Mouse (Mus musculus): Measurements from ENCODE around the gene Gcnt2. TPM values are rescaled to one million over a fixed set of nuclear protein-coding genes. Genes with fewer than 3 reads are reported as not detected.
A peak's percentile ranks its signal among the peaks of the same experiment; 100 is the strongest.
"Not testable (repeated sequence)": the region's sequence is repeated elsewhere in the genome, so short reads cannot be mapped to it uniquely, and the experiment has no call there.

Gcnt2 gene
- polyA plus RNA-seq, 1 experiment from 2014 or later: 9.4 TPM

DNA sequence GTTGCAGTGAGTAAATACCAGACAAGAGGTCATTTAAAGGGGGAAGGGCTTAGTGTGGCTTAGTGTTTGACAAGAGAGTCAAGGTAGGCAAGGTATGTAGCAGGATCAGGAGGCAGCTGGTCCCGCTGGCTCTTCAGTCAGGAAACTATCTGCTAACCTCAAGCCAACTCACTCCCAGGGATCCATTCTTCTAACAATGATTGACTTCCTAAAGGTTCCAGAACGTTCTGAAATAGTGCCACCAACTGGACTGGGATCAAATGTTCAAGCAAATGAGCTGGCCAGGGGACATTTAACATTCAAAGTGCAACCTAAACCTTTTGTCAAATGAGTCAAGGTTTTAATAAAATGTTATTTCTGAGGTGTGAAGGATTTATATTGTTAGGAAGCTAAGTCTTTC is 119.8 kb downstream of the Gcnt2 start:
- H3K4me1 ChIP-seq (ENCODE audit: control insufficient read depth, insufficient read depth, low read length): 0 out of 2 replicates have a peak, but pooled peaks cover 7% of the 10 kb centered on the region
- 43% methylated on average over 2 of the region's 2 CpGs for WGBS
- no peak overlapping the region for H3K4me3 ChIP-seq (replicated peaks; ENCODE audit: low read length)
- no peak overlapping the region for H3K4me2 ChIP-seq (ENCODE audit: low read depth, low read length)
- no peaks in the 10 kb centered on the region for H3K9me3 ChIP-seq (replicated peaks; ENCODE audit: control insufficient read depth, low read length)
- no peak overlapping the region for H3K9ac ChIP-seq (ENCODE audit: low read length)
- H3K27me3 ChIP-seq (ENCODE audit: control insufficient read depth, insufficient read depth, low read length): no peaks in the 10 kb centered on the region
- no peak for ATAC-seq (ENCODE audit: insufficient read depth, low FRiP score)
- no peaks in the 10 kb centered on the region for H3K36me3 ChIP-seq (ENCODE audit: control insufficient read depth, insufficient read depth, low read length)
- peak overlapping the region; percentile 35; the same call in 1 of the 2 replicates for H3K27ac ChIP-seq (ENCODE audit: low read length)

DNA sequence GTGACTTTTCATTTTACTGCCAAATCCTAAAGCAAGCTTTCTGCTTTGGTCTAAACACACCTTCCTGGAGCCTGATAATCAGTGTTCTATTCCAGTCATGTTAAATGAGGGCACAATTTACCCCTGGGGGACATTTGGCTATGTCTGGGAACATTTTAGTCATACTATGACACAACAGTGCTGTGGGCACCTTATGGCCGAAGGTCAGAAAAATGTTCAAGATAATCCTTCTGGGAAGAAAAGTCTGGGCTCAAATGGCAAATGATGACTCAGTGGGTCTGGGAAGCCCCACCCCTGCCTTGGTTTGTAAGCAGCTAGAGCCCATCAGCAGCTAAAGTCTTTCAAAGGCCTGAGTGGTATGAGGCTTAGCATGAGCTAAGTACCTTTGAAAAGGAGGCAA is 123.2 kb downstream of the Gcnt2 start:
- 70% methylated on average over 1 of the region's 1 CpGs for WGBS
- Histone ChIP-seq H3K27me3 (ENCODE audit: control insufficient read depth, insufficient read depth, low read length) (no peaks in the 10 kb centered on the region), H3K9ac (ENCODE audit: low read length) (no peak overlapping the region), H3K4me3 (replicated peaks; ENCODE audit: low read length) (no peak overlapping the region), H3K27ac (ENCODE audit: low read length) (no peak overlapping the region), H3K9me3 (replicated peaks; ENCODE audit: control insufficient read depth, low read length) (no peaks in the 10 kb centered on the region), H3K4me2 (ENCODE audit: low read depth, low read length) (no peak overlapping the region), H3K36me3 (ENCODE audit: control insufficient read depth, insufficient read depth, low read length) (no peaks in the 10 kb centered on the region), H3K4me1 (ENCODE audit: control insufficient read depth, insufficient read depth, low read length) (0 out of 2 replicates have a peak, but pooled peaks cover 7% of the 10 kb centered on the region)
- ATAC-seq (ENCODE audit: insufficient read depth, low FRiP score): no peak

DNA sequence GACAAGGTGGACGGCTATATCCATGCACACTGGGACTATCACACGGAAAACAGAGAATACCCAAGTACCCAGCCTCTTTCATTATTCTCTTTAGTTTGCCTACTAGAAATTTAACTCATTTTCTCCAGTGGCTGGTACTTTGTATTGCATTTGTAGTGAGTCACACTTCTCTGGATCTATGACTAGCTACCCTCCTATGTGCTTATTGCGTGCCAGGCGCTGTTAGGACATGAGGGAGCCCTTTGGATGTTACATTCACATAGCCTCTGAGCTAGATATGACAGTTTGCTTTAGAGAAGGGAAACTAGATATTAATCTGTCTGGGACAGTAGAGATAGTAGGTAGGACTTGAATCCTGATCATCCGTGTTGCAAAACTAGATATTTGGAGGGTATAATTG is 126.5 kb downstream of the Gcnt2 start:
- Histone ChIP-seq H3K9me3 (replicated peaks; ENCODE audit: control insufficient read depth, low read length) (no peaks in the 10 kb centered on the region), H3K4me3 (replicated peaks; ENCODE audit: low read length) (no peak overlapping the region), H3K27me3 (ENCODE audit: control insufficient read depth, insufficient read depth, low read length) (no peaks in the 10 kb centered on the region), H3K9ac (ENCODE audit: low read length) (no peak overlapping the region), H3K4me1 (ENCODE audit: control insufficient read depth, insufficient read depth, low read length) (no peaks in the 10 kb centered on the region), H3K4me2 (ENCODE audit: low read depth, low read length) (no peak overlapping the region), H3K36me3 (ENCODE audit: control insufficient read depth, insufficient read depth, low read length) (no peaks in the 10 kb centered on the region), H3K27ac (ENCODE audit: low read length) (no peak overlapping the region)
- 89% methylated on average over 5 of the region's 5 CpGs for WGBS
- ATAC-seq (ENCODE audit: insufficient read depth, low FRiP score): no peak

DNA sequence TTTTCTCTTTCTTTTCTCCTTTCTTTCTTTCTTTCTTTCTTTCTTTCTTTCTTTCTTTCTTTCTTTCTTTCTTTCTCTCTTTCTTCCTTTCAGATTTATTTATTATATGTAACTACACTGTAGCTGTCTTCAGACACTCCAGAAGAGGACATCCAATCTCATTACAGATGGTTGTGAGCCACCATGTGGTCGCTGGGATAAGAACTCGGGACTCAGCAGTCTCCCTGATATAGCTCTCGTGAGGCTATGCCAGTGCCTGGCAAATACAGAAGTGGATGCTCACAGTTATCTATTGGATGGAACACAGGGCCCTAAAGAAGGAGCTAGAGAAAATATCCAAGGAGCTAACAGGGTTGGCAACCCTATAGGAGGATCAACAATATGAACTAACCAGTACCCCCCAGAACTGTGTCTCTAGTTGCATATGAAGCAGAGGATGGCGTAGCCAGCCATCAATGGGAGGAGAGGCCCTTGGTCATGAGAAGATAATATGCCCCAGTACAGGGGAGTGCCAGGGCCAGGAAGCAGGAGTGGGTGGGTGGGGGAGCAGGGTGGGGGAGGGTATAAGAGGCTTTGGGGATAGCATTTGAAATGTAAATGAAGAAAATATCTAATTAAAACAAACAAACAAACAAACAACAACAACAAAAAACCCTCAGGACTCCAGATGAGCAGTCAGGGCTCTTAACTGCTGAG is 128.2 kb downstream of the Gcnt2 start:
- not testable (repeated sequence) for H3K27me3 ChIP-seq (ENCODE audit: control insufficient read depth, insufficient read depth, low read length); H3K9me3 ChIP-seq (replicated peaks; ENCODE audit: control insufficient read depth, low read length); H3K27ac ChIP-seq (ENCODE audit: low read length); H3K4me3 ChIP-seq (replicated peaks; ENCODE audit: low read length); ATAC-seq (ENCODE audit: insufficient read depth, low FRiP score); H3K36me3 ChIP-seq (ENCODE audit: control insufficient read depth, insufficient read depth, low read length); H3K4me1 ChIP-seq (ENCODE audit: control insufficient read depth, insufficient read depth, low read length); H3K4me2 ChIP-seq (ENCODE audit: low read depth, low read length); H3K9ac ChIP-seq (ENCODE audit: low read length)
- 72% methylated on average over 4 of the region's 4 CpGs for WGBS

DNA sequence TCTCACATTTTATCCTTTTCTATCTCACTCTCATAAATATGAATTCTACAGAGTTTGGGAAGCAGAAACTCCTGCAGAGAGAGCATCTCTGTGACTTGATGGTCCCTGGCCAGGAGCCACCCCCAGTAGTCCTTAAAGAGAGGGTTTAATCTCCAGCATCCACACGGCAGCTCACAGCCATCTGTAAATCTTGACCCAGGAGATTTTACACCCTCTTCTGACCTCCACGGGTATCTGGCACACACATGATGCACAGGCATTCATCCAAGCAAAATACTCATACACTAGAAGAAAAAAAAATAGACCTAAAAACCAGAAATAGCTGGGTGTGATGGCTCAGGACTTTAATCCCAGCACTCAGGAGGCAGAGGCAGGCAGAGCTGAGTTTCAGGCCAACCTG is 128.9 kb downstream of the Gcnt2 start:
- WGBS: 72% methylated on average over 2 of the region's 2 CpGs
- Histone ChIP-seq H3K36me3 (ENCODE audit: control insufficient read depth, insufficient read depth, low read length) (no peaks in the 10 kb centered on the region), H3K4me2 (ENCODE audit: low read depth, low read length) (no peak overlapping the region), H3K4me3 (replicated peaks; ENCODE audit: low read length) (no peak overlapping the region), H3K27ac (ENCODE audit: low read length) (no peak overlapping the region), H3K27me3 (ENCODE audit: control insufficient read depth, insufficient read depth, low read length) (no peaks in the 10 kb centered on the region), H3K9ac (ENCODE audit: low read length) (no peak overlapping the region), H3K9me3 (replicated peaks; ENCODE audit: control insufficient read depth, low read length) (no peaks in the 10 kb centered on the region), H3K4me1 (ENCODE audit: control insufficient read depth, insufficient read depth, low read length) (no peaks in the 10 kb centered on the region)
- no peak for ATAC-seq (ENCODE audit: insufficient read depth, low FRiP score)

- H3K27me3 ChIP-seq (ENCODE audit: control insufficient read depth, insufficient read depth, low read length): no peaks in the 10 kb centered on the region
- H3K4me1 ChIP-seq (ENCODE audit: control insufficient read depth, insufficient read depth, low read length): peaks cover 9% of the 10 kb centered on the region
- H3K36me3 ChIP-seq (ENCODE audit: control insufficient read depth, insufficient read depth, low read length): no peaks in the 10 kb centered on the region
- 3% methylated on average over 8 of the region's 8 CpGs for WGBS
- H3K9me3 ChIP-seq (replicated peaks; ENCODE audit: control insufficient read depth, low read length): no peaks in the 10 kb centered on the region
- H3K9ac ChIP-seq (ENCODE audit: low read length): peak overlapping the region; percentile 32; the same call in 1 of the 2 replicates
- ATAC-seq (ENCODE audit: insufficient read depth, low FRiP score): 0 out of 2 replicates have a peak, but pooled peaks have one; percentile 29
- H3K4me3 ChIP-seq (replicated peaks; ENCODE audit: low read length): peak overlapping the region; percentile 14
- peak overlapping the region; percentile 47 for H3K4me2 ChIP-seq (ENCODE audit: low read depth, low read length)
- peak overlapping the region; percentile 78 for H3K27ac ChIP-seq (ENCODE audit: low read length)
These were observed 135.1 kb downstream of the Gcnt2 start for GRCm38 (mm10) chr13:40994487-40995263.

DNA sequence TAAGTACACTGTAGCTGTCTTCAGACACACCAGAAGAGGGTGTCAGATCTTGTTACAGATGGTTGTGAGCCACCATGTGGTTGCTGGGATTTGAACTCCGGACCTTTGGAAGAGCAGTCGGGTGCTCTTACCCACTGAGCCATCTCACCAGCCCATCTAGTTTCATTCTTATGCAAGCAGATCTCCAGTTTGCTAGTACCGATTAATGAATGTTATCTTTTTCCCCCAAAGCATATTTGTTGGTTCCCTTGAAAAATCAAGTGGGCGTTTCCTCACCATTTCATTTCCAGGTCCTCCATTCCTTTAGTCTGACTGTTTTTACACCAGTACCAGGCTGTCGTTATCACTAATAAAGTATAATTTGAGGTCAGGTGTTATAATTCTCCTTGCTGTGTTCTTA is 139.0 kb downstream of the Gcnt2 start:
- not testable (repeated sequence) for ATAC-seq (ENCODE audit: insufficient read depth, low FRiP score); H3K4me3 ChIP-seq (replicated peaks; ENCODE audit: low read length); H3K27ac ChIP-seq (ENCODE audit: low read length); H3K4me2 ChIP-seq (ENCODE audit: low read depth, low read length); H3K36me3 ChIP-seq (ENCODE audit: control insufficient read depth, insufficient read depth, low read length); H3K27me3 ChIP-seq (ENCODE audit: control insufficient read depth, insufficient read depth, low read length); H3K9ac ChIP-seq (ENCODE audit: low read length); H3K9me3 ChIP-seq (replicated peaks; ENCODE audit: control insufficient read depth, low read length)
- WGBS: 81% methylated on average over 5 of the region's 5 CpGs
- peaks cover 21% of the 10 kb centered on the region for H3K4me1 ChIP-seq (ENCODE audit: control insufficient read depth, insufficient read depth, low read length)

DNA sequence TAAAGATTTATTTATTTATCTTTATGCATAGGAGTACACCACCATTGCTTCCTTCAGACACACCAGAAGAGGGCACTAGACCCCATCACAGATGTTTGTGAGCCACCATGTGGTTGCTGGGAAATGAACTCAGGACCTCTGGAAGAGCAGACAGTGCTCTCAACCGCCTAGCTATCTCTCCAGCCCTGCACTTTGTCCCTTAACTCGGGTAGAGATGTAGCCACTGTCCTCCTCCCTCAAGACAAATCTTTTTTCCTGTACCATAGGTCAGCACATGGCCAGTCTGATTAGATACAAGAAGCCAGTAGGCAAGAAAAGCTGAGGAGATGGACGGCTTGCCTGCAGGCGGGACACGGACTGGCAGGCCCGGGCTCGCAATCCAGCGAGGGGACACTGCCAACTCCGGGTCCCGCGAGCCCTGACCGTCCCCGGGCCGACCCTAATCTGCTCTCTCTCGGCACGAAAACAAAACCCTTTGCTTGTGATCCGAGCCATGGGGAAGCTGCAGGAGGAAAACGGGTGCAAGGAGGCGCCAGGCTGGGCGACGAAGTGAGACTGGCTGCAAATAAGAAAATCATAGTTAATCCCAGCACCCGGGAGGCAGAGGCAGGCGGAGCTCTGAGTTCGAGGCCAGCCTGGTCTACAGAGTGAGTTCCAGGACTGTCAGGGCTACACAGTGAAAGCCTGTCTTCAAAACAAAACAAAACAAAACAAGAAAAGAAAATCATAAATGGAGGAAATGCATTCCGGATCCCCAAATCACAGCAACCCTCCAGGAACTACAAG is 140.8 kb downstream of the Gcnt2 start:
- Histone ChIP-seq H3K4me3 (replicated peaks; ENCODE audit: low read length) (peak overlapping the region; percentile 100), H3K9ac (ENCODE audit: low read length) (peak overlapping the region; percentile 95), H3K9me3 (replicated peaks; ENCODE audit: control insufficient read depth, low read length) (no peaks in the 10 kb centered on the region), H3K36me3 (ENCODE audit: control insufficient read depth, insufficient read depth, low read length) (no peaks in the 10 kb centered on the region), H3K4me2 (ENCODE audit: low read depth, low read length) (peak overlapping the region; percentile 83), H3K4me1 (ENCODE audit: control insufficient read depth, insufficient read depth, low read length) (peaks cover 15% of the 10 kb centered on the region), H3K27me3 (ENCODE audit: control insufficient read depth, insufficient read depth, low read length) (no peaks in the 10 kb centered on the region), H3K27ac (ENCODE audit: low read length) (peak overlapping the region; percentile 100)
- WGBS: under 1% methylated on average over 25 of the region's 25 CpGs
- peak; percentile 22; the same call in 1 of the 2 replicates for ATAC-seq (ENCODE audit: insufficient read depth, low FRiP score)
